Mouse (Mus musculus) neural tube, embryonic 12.5 days (tissue): Measurements from ENCODE around the gene Pde7b. TPM values are rescaled to one million over a fixed set of nuclear protein-coding genes. Genes with fewer than 3 reads are reported as not detected.

Source experiments
- ATAC-seq: fragments of 200-750 bp; cut with Nextera tagmentation; 2 replicates; pipeline ENCODE4 v1.8.0; 2017; ENCODE audit warnings: low read depth, mild to moderate bottlenecking, moderate TSS enrichment, moderate library complexity; ENCODE audit not compliant: low FRiP score
- H3K27ac ChIP-seq: fragments of 300-500 bp; sonication (generic); 2 replicates; pipeline ENCODE4 v1.5.1; 2016
- H3K27me3 ChIP-seq: fragments of 300-500 bp; sonication (generic); replicated peaks from 2 replicates; pipeline ENCODE4 v1.6.1; 2016; ENCODE audit warnings: mild to moderate bottlenecking
- H3K36me3 ChIP-seq: fragments of 300-500 bp; sonication (generic); 2 replicates; pipeline ENCODE4 v1.6.1; 2016; ENCODE audit warnings: mild to moderate bottlenecking
- H3K4me1 ChIP-seq: fragments of 300-500 bp; sonication (generic); 2 replicates; pipeline ENCODE4 v1.6.1; 2016
- H3K4me2 ChIP-seq: fragments of 300-500 bp; sonication (generic); replicated peaks from 2 replicates; pipeline ENCODE4 v1.6.1; 2016; ENCODE audit warnings: mild to moderate bottlenecking
- H3K4me3 ChIP-seq: fragments of 300-500 bp; sonication (generic); 2 replicates; pipeline ENCODE4 v1.5.1; 2016
- H3K9ac ChIP-seq: fragments of 300-500 bp; sonication (generic); 2 replicates; pipeline ENCODE4 v1.6.1; 2016; ENCODE audit warnings: mild to moderate bottlenecking
- H3K9me3 ChIP-seq: fragments of 300-500 bp; sonication (generic); 2 replicates; pipeline ENCODE4 v1.6.1; 2016; ENCODE audit warnings: mild to moderate bottlenecking
- WGBS: fragments of 180-500 bp; shearing (Covaris S2); methylation state at CpG from one replicate; pipeline ENCODE4 v1.1.7; 2016; 5-methylcytosine and 5-hydroxymethylcytosine counted together
- polyA plus RNA-seq: library from polyadenylated mRNA; unstranded; fragments of >200 nt; fragmentation: Nextera tagmentation; extraction: Ambion mirVana; gene quantifications from 2 replicates; pipeline ENCODE4 v1.2.1, GENCODE M21; 2016

The Pde7b gene
- polyA plus RNA-seq, result 3.5 TPM in 2 replicates

GRCm38 (mm10) chr10:20724906-20725305, at the start of gene Pde7b:
TSS of gene Pde7b (minus strand) at chr10:20725078.
- H3K27me3 ChIP-seq, result no peaks in the 10 kb centered on the region
- H3K4me3 ChIP-seq, result peak within 1 kb of the TSS; percentile 7; the same call in 1 of the 2 replicates
- ATAC-seq, result peak; percentile 86
- 14% methylated on average over 17 of the region's 17 CpGs for WGBS
- peaks cover 13% of the 10 kb centered on the region for H3K4me1 ChIP-seq
- 0 out of 2 replicates have a peak within 1 kb of the TSS, but pooled peaks have one; percentile 14 for H3K9ac ChIP-seq
- H3K4me2 ChIP-seq, result peak within 1 kb of the TSS; percentile 48
- H3K9me3 ChIP-seq, result no peaks in the 10 kb centered on the region
- H3K36me3 ChIP-seq, result no peaks in the 10 kb centered on the region
- no peak within 1 kb of the TSS for H3K27ac ChIP-seq

- Histone ChIP-seq H3K4me2 (no peak overlapping the region), H3K9me3 (no peaks in the 10 kb centered on the region), H3K36me3 (no peaks in the 10 kb centered on the region), H3K9ac (no peak overlapping the region), H3K4me3 (no peak overlapping the region), H3K27me3 (no peaks in the 10 kb centered on the region), H3K4me1 (no peaks in the 10 kb centered on the region), H3K27ac (no peak overlapping the region)
- ATAC-seq, result no peak
- 75% methylated on average over 4 of the region's 4 CpGs for WGBS
These were observed 47.2 kb upstream of the Pde7b start for GRCm38 (mm10) chr10:20772056-20772455.

DNA sequence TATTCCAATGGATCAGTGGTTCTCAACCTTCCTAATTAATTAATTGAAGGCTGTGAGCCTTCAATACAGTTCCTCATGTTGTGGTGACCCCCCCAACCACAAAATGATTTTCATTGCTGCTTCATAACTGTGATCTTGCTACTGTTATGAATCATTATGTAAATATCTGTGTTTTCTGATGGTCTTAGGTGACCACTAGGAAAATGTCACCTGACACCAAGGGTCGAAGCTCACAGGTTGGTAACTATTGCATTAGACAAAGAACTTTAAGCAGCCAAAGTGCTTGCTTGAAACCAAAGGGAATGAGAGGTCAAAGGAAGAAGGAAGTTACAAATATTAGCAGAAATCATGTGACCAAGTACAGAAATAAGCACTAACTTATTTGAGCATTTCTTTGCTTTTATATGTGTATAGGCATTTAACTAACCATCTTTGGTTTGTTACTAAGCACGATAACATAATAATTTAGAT, 45.6 kb upstream of the Pde7b start:
- Histone ChIP-seq H3K36me3 (no peaks in the 10 kb centered on the region), H3K4me3 (no peak overlapping the region), H3K4me2 (no peak overlapping the region), H3K27me3 (no peaks in the 10 kb centered on the region), H3K27ac (no peak overlapping the region), H3K9me3 (no peaks in the 10 kb centered on the region), H3K9ac (no peak overlapping the region), H3K4me1 (no peaks in the 10 kb centered on the region)
- WGBS, result 88% methylated on average over 2 of the region's 2 CpGs
- ATAC-seq, result no peak

GRCm38 (mm10) chr10:20769557-20770417, 44.9 kb upstream of the Pde7b start:
- Histone ChIP-seq H3K27ac (no peak overlapping the region), H3K36me3 (no peaks in the 10 kb centered on the region), H3K9ac (no peak overlapping the region), H3K27me3 (no peaks in the 10 kb centered on the region), H3K4me2 (no peak overlapping the region), H3K9me3 (no peaks in the 10 kb centered on the region), H3K4me1 (no peaks in the 10 kb centered on the region), H3K4me3 (no peak overlapping the region)
- ATAC-seq, result peak; percentile 66
- WGBS, result 73% methylated on average over 7 of the region's 7 CpGs

GRCm38 (mm10) chr10:20764352-20764751, 39.5 kb upstream of the Pde7b start:
- Histone ChIP-seq H3K9me3 (no peaks in the 10 kb centered on the region), H3K9ac (no peak overlapping the region), H3K4me2 (no peak overlapping the region), H3K27me3 (no peaks in the 10 kb centered on the region), H3K27ac (no peak overlapping the region), H3K36me3 (no peaks in the 10 kb centered on the region), H3K4me1 (no peaks in the 10 kb centered on the region), H3K4me3 (no peak overlapping the region)
- no peak for ATAC-seq
- WGBS, result 79% methylated on average over 3 of the region's 3 CpGs

- 92% methylated on average over 1 of the region's 1 CpGs for WGBS
- Histone ChIP-seq H3K9me3 (no peaks in the 10 kb centered on the region), H3K36me3 (no peaks in the 10 kb centered on the region), H3K9ac (no peak overlapping the region), H3K27me3 (no peaks in the 10 kb centered on the region), H3K4me1 (no peaks in the 10 kb centered on the region), H3K4me2 (no peak overlapping the region), H3K27ac (no peak overlapping the region), H3K4me3 (no peak overlapping the region)
- no peak for ATAC-seq
These were observed 34.1 kb upstream of the Pde7b start for GRCm38 (mm10) chr10:20758939-20759338.

DNA sequence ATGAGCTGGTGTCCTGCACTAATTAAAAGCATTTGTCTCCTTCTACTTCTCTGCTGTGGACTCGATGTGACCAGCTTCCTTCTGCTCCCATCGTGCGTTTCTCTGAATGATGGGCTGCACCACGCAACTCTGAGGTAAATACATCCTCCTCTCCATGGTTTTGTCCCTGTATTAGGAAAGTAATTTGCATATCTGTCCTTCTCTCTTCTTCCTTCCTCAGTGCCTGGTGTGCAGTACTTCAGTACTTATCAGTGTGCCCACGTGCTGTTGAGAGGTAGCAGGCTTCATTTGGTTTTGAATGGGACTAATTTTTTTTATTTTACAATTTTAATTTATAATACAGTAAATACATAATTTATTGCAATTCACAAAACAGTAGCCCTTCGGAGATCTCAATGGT, 33.4 kb upstream of the Pde7b start:
- Histone ChIP-seq H3K27me3 (no peaks in the 10 kb centered on the region), H3K4me2 (no peak overlapping the region), H3K36me3 (no peaks in the 10 kb centered on the region), H3K9me3 (no peaks in the 10 kb centered on the region), H3K27ac (no peak overlapping the region), H3K4me1 (no peaks in the 10 kb centered on the region), H3K9ac (no peak overlapping the region), H3K4me3 (no peak overlapping the region)
- ATAC-seq, result no peak
- 85% methylated on average over 6 of the region's 6 CpGs for WGBS

DNA sequence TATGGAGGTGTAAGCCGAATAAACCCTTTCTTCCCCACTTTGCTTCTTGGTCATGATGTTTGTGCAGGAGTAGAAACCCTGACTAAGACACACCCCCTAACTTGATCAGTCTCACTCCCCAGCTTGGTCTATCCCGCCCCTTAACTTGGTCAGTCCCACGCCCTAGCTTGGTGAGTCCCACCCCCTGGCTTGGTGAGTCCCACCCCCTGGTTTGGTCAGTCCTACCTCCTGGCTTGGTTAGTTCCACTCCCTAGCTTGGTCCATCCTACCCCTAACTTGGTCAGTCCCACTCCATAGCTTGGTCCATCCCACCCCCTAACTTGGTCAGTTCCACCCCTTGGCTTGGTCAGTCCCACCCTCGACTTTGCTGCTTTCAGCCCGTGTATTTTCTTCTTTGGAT, 31.3 kb upstream of the Pde7b start:
- WGBS, result 91% methylated on average over 5 of the region's 5 CpGs

DNA sequence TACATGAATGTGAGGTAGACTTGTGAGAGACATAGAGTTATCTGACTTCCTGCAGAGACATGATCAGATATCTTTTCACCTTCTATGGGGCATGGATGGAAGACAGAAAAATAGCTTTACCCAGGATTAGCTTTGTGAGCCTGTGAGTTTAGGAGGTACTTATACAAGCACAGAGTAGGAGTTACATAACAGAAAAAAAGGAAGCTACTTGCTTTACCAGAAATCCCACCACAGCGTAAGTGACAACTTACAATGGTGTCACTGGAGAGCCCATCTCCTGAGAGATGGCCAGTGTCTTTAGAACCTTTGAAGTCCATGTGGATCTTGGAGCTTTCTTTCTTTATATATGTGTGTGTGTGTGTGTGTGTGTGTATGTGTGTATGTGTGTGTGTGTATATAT, 28.0 kb upstream of the Pde7b start:
- no peak for ATAC-seq
- Histone ChIP-seq H3K4me2 (no peak overlapping the region), H3K36me3 (no peaks in the 10 kb centered on the region), H3K4me1 (no peaks in the 10 kb centered on the region), H3K27ac (no peak overlapping the region), H3K27me3 (no peaks in the 10 kb centered on the region), H3K9me3 (no peaks in the 10 kb centered on the region), H3K9ac (no peak overlapping the region), H3K4me3 (no peak overlapping the region)
- 97% methylated on average over 1 of the region's 1 CpGs for WGBS

More for the DNA sequence above, 31.3 kb upstream of the Pde7b start:
- no peak overlapping the region for H3K4me2 ChIP-seq
- no peaks in the 10 kb centered on the region for H3K4me1 ChIP-seq
- no peaks in the 10 kb centered on the region for H3K9me3 ChIP-seq
- H3K27me3 ChIP-seq, result no peaks in the 10 kb centered on the region
- H3K27ac ChIP-seq, result no peak overlapping the region
- no peak overlapping the region for H3K4me3 ChIP-seq
- no peak for ATAC-seq
- H3K9ac ChIP-seq, result no peak overlapping the region
- H3K36me3 ChIP-seq, result no peaks in the 10 kb centered on the region

DNA sequence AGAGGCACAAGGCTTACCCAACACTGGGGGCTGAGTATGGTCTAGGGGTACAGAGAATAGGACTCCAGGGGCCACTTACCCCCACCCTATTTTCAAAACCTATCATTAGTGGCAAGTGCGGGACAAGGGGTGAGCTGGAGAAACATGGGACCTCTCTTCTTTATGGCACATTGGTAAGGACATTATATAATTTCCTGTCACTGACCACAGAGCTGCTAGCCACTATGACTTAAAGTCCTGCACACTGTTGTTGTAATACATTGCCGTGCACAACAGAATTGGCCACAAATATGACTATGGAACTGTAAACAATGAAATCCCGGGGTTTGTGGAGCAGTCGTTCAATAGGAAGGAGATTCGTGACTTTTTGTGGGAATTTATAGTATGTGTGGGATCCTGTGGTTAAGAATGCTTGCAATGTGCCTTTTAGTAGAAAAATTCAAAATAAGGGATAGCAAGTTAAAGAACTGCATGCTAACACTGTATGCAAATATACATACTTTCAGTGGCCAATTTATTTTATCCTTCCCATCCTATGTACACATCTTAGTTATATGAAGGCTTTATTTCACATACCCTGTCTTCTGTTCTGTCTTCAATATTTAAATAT, 25.9 kb upstream of the Pde7b start:
- no peak overlapping the region for H3K4me3 ChIP-seq
- no peaks in the 10 kb centered on the region for H3K9me3 ChIP-seq
- no peak for ATAC-seq
- H3K9ac ChIP-seq, result no peak overlapping the region
- H3K27ac ChIP-seq, result no peak overlapping the region
- no peaks in the 10 kb centered on the region for H3K36me3 ChIP-seq
- WGBS, result 94% methylated on average over 5 of the region's 5 CpGs
- no peak overlapping the region for H3K4me2 ChIP-seq
- no peaks in the 10 kb centered on the region for H3K4me1 ChIP-seq
- H3K27me3 ChIP-seq, result no peaks in the 10 kb centered on the region

DNA sequence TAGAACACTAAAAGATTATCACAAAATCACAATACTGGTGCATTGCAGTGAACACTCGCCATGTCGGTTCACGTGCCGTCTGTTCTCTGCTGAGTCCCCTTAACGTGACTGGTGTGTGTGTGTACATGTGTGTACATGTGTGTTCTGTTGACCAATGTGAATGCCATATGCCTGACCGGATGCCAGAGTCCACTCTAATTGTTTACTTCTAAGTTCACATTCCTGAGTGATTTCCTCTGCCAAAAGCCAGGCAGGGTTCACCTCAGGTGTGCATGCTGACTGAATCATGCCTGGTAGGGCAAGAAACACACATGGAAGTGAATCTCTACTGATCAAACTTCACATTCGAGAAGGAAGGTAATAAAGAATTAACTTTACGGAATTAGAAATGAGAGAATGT, 24.1 kb upstream of the Pde7b start:
- Histone ChIP-seq H3K9ac (no peak overlapping the region), H3K4me2 (no peak overlapping the region), H3K36me3 (no peaks in the 10 kb centered on the region), H3K27me3 (no peaks in the 10 kb centered on the region), H3K4me1 (no peaks in the 10 kb centered on the region), H3K27ac (no peak overlapping the region), H3K4me3 (no peak overlapping the region), H3K9me3 (no peaks in the 10 kb centered on the region)
- 92% methylated on average over 8 of the region's 8 CpGs for WGBS
- no peak for ATAC-seq

DNA sequence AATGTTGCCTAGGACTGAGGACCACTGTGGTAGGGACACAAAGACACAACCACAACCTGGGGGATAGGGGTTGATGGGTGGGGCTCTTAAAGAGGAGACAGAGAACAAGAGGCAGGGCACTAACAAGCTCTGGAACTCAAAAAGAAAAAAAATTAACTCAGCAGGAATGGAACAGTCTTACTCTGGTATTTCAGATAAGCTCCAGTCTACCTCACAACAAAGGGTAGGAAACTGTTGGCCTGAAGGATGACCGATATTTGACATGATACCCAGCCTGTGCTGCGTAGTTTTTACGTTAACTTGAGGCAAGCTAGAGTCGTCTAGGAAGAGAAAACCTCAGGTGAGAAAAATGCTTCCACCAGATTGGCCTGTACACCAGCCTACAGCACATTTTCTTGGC, 22.4 kb upstream of the Pde7b start:
- Histone ChIP-seq H3K27ac (no peak overlapping the region), H3K4me3 (no peak overlapping the region), H3K9me3 (no peaks in the 10 kb centered on the region), H3K36me3 (no peaks in the 10 kb centered on the region), H3K4me2 (no peak overlapping the region), H3K27me3 (no peaks in the 10 kb centered on the region), H3K9ac (no peak overlapping the region), H3K4me1 (no peaks in the 10 kb centered on the region)
- 94% methylated on average over 4 of the region's 4 CpGs for WGBS
- no peak for ATAC-seq
